8 mouse cellular contexts compared by ENCODE assay signal in the genomic region with DNA sequence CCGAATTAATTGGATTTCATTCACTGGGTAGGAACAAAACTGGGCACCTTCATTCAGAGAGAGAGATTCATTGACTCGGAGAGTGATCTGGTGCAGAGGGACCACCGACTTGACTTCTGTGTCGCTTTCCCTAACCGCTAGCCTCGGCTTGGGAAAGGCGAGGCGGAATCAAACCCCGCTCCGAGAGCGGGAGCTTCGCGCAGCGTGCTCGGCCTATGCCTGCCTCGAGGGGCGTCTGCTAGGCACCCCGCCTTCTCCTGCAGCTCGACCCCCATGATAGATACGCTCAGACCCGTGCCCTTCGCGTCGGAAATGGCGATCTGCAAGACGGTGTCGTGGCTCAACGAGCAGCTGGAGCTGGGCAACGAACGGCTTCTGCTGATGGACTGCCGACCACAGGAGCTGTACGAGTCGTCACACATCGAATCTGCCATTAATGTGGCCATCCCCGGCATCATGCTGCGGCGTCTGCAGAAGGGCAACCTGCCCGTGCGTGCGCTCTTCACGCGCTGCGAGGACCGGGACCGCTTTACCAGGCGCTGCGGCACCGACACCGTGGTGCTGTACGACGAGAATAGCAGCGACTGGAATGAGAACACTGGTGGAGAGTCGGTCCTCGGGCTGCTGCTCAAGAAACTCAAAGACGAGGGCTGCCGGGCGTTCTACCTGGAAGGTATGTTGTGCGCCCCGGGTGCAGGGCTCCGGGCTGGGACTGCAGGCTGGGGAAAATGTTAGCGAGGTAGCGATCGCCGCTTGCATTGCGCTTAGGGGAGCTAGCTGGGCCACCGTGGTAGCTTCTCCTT. TPM values are rescaled to one million over a fixed set of nuclear protein-coding genes. Genes with fewer than 3 reads are reported as not detected.
A peak's percentile ranks its signal among the peaks of the same experiment; 100 is the strongest.
DNase-seq lines count a peak whose midpoint lies in the region; ATAC-seq and TF ChIP-seq lines count a peak whose summit lies in the region.

No protein-coding gene starts in this region.

- ATAC-seq in lung, postnatal 0 days, result 0 out of 2 replicates have a peak, but pooled peaks have one; percentile 2

- no peak for TF ChIP-seq EP300 in lung, postnatal 0 days (IDR thresholded peaks at IDR 0.05)

- H3K27me3 ChIP-seq in lung, postnatal 0 days (replicated peaks; ENCODE audit: insufficient read depth, low read length), result no peaks in the 10 kb centered on the region

- peaks cover 9% of the 10 kb centered on the region; the same call in 1 of the 2 replicates for H3K4me1 ChIP-seq in lung, postnatal 0 days (ENCODE audit: insufficient read depth, low read depth, low read length)

- DNase-seq in urinary bladder, adult 2 months (ENCODE audit: low spot score), result peak; percentile 51
- no peak for DNase-seq in urinary bladder, postnatal 4 days (ENCODE audit: low spot score in 2 of 2)
- DNase-seq in cerebellum, adult 18-20 months, result peak; percentile 55 to 68
- peak; percentile 30 to 31 for DNase-seq in heart, adult 9 months (ENCODE audit: low spot score in 2 of 2)
- peak; percentile 61 for DNase-seq in kidney, postnatal 10 days
- DNase-seq in lung, postnatal 0 days (ENCODE audit: low spot score), result peak; percentile 49
- peak; percentile 52 for DNase-seq in right cerebral cortex, postnatal 4 days
- DNase-seq in retina, postnatal 1 day, result no peak

- H3K27ac ChIP-seq in lung, postnatal 0 days (ENCODE audit: low read length), result peak overlapping the region; percentile 98

- no peaks in the 10 kb centered on the region for H3K36me3 ChIP-seq in lung, postnatal 0 days (ENCODE audit: insufficient read depth, low read length)

- WGBS in lung, postnatal 0 days, result under 1% methylated on average over 66 of the region's 66 CpGs

- H3K9ac ChIP-seq in lung, postnatal 0 days (replicated peaks; ENCODE audit: low read depth), result peak overlapping the region; percentile 92

- H3K9me3 ChIP-seq in lung, postnatal 0 days (ENCODE audit: low read length), result no peaks in the 10 kb centered on the region

- peak overlapping the region; percentile 73 for H3K4me2 ChIP-seq in lung, postnatal 0 days (replicated peaks; ENCODE audit: low read depth, low read length)

- TF ChIP-seq CTCF in lung, postnatal 0 days (IDR thresholded peaks at IDR 0.05), result no peak

- peak overlapping the region; percentile 90 for H3K4me3 ChIP-seq in lung, postnatal 0 days (ENCODE audit: low read depth, low read length)

RNA-seq across cellular contexts. Expression of a gene that starts 0.6 kb away (rescaled TPM):
- polyA plus RNA-seq in urinary bladder, adult 2 months (2012; rRNA removed), result 27.4 and 29.3 TPM in 2 replicates
- polyA plus RNA-seq in lung, postnatal 0 days (2015; fragmentation: Nextera tagmentation; extraction: Ambion mirVana), result 49.7 and 63.2 TPM in 2 replicates

Comparison
In these comparisons a context has a peak if more than half of its experiments do, and no peak if none do; other contexts are left out.
1. DNase-seq: peak in urinary bladder, adult 2 months (single experiment), cerebellum, adult 18-20 months (2 of 2), heart, adult 9 months (2 of 2), kidney, postnatal 10 days (single experiment), lung, postnatal 0 days (single experiment) and right cerebral cortex, postnatal 4 days (single experiment); none in urinary bladder, postnatal 4 days (0 of 2) and retina, postnatal 1 day (single experiment).